Comparison of ENCODE assay signal across 29 mouse cellular contexts in genomic region chr12:75837462-75837861, GRCm38 (mm10). TPM values are rescaled to one million over a fixed set of nuclear protein-coding genes. Genes with fewer than 3 reads are reported as not detected.
DNase-seq lines count a peak whose midpoint lies in the region; ATAC-seq and TF ChIP-seq lines count a peak whose summit lies in the region.
"Had no signal": no experiment of that assay in that cellular context is flagged by ENCODE, and none has a peak within 500 bp of the region (broad histone marks: within the 10 kb centered on the region; RNA-seq: fewer than 3 reads in every experiment).

No protein-coding gene starts in this region.

- intact Hi-C loops in heart, postnatal 25 days (cut with DNase I) = loop anchor here (2.0 kb wide), 1 partner anchor 19 kb away; the partner anchor contains the start of gene Syne2

- H3K27me3 ChIP-seq in heart, embryonic 13.5 days (replicated peaks) = no peaks in the 10 kb centered on the region
- H3K27me3 ChIP-seq in hindbrain, postnatal 0 days (ENCODE audit: insufficient read depth, low read length) = no peaks in the 10 kb centered on the region
- H3K27me3 ChIP-seq: embryonic facial prominence, embryonic 15.5 days; forebrain, embryonic 12.5 days; heart, embryonic 15.5 days; kidney, embryonic 15.5 days; limb, embryonic 13.5 days; lung, embryonic 15.5 days; midbrain, embryonic 15.5 days had no signal

- no peaks in the 10 kb centered on the region for H3K9me3 ChIP-seq in heart, embryonic 13.5 days
- no peaks in the 10 kb centered on the region for H3K9me3 ChIP-seq in hindbrain, postnatal 0 days (ENCODE audit: low read length)
- H3K9me3 ChIP-seq: embryonic facial prominence, embryonic 10.5 days; embryonic facial prominence, embryonic 15.5 days; forebrain, embryonic 12.5 days; heart, embryonic 15.5 days; hindbrain, embryonic 10.5 days; kidney, embryonic 15.5 days; limb, embryonic 13.5 days; lung, embryonic 15.5 days; midbrain, embryonic 10.5 days; midbrain, embryonic 15.5 days had no signal

- DNase-seq in heart, postnatal 25 days (ENCODE audit: low spot score) = no peak
- peak; percentile 38 for DNase-seq in CD4-positive helper T cell, adult 2 months (ENCODE audit: low read depth, low spot score)
- peak; percentile 56 for DNase-seq in T-cell, adult 2 months (ENCODE audit: low spot score)
- peak; percentile 36 for DNase-seq in naive thymus-derived CD4-positive, alpha-beta T cell, adult 2 months (ENCODE audit: low read depth)
- DNase-seq in hindbrain, postnatal 0 days (ENCODE audit: low spot score) = no peak
- DNase-seq: adrenal gland, adult 8-10 months; cerebellum, adult 2 months; cerebellum, postnatal 14 days; forebrain, postnatal 0 days; gastrocnemius, postnatal 14 days; heart, adult 18-20 months; kidney, postnatal 25 days; right cerebral cortex, adult 18-20 months; spleen, adult 18-20 months had no signal

- WGBS in heart, embryonic 13.5 days = 72% methylated on average over 4 of the region's 4 CpGs
- WGBS in hindbrain, postnatal 0 days = 83% methylated on average over 4 of the region's 4 CpGs

- ATAC-seq in heart, embryonic 13.5 days (ENCODE audit: extremely low read depth, insufficient number of reproducible peaks, low FRiP score, low TSS enrichment) = no peak
- ATAC-seq in hindbrain, postnatal 0 days = no peak
- ATAC-seq: activated CD4-positive, CD25-positive, alpha-beta regulatory T cell, adult 4 months; forebrain, postnatal 0 days; intestine, postnatal 0 days; midbrain, embryonic 15.5 days had no signal

- no peak overlapping the region for H3K9ac ChIP-seq in heart, embryonic 13.5 days
- no peak overlapping the region for H3K9ac ChIP-seq in hindbrain, postnatal 0 days (replicated peaks; ENCODE audit: low read length)
- H3K9ac ChIP-seq: embryonic facial prominence, embryonic 15.5 days; forebrain, embryonic 12.5 days; forebrain, postnatal 0 days; heart, embryonic 15.5 days; kidney, embryonic 15.5 days; limb, embryonic 13.5 days; lung, embryonic 15.5 days; midbrain, embryonic 15.5 days had no signal

- no peaks in the 10 kb centered on the region for H3K36me3 ChIP-seq in heart, embryonic 13.5 days
- H3K36me3 ChIP-seq in hindbrain, postnatal 0 days (ENCODE audit: insufficient read depth, low read length) = no peaks in the 10 kb centered on the region
- H3K36me3 ChIP-seq: embryonic facial prominence, embryonic 10.5 days; embryonic facial prominence, embryonic 15.5 days; forebrain, embryonic 12.5 days; heart, embryonic 15.5 days; kidney, embryonic 15.5 days; limb, embryonic 13.5 days; lung, embryonic 15.5 days; midbrain, embryonic 15.5 days had no signal

- 0 out of 2 replicates have a peak overlapping the region, but pooled peaks have one; percentile 15 for H3K27ac ChIP-seq in heart, embryonic 13.5 days (replicated peaks)
- H3K27ac ChIP-seq in hindbrain, postnatal 0 days = no peak overlapping the region
- H3K27ac ChIP-seq: embryonic facial prominence, embryonic 10.5 days; embryonic facial prominence, embryonic 15.5 days; forebrain, embryonic 12.5 days; hindbrain, embryonic 10.5 days; layer of hippocampus, adult 2 months; left cerebral cortex, adult 2 months; limb, embryonic 13.5 days; midbrain, embryonic 10.5 days; midbrain, embryonic 15.5 days had no signal

- no peak overlapping the region for H3K4me3 ChIP-seq in heart, embryonic 13.5 days
- no peak overlapping the region for H3K4me3 ChIP-seq in hindbrain, postnatal 0 days (ENCODE audit: low read length)
- H3K4me3 ChIP-seq: embryonic facial prominence, embryonic 10.5 days; embryonic facial prominence, embryonic 15.5 days; forebrain, embryonic 12.5 days; hindbrain, embryonic 10.5 days; kidney, embryonic 15.5 days; layer of hippocampus, adult 2 months; left cerebral cortex, adult 2 months; limb, embryonic 13.5 days; midbrain, embryonic 10.5 days had no signal

- no peak overlapping the region for H3K4me2 ChIP-seq in heart, embryonic 13.5 days
- no peak overlapping the region for H3K4me2 ChIP-seq in hindbrain, postnatal 0 days (ENCODE audit: low read depth, low read length)
- H3K4me2 ChIP-seq: embryonic facial prominence, embryonic 15.5 days; forebrain, embryonic 12.5 days; limb, embryonic 13.5 days had no signal

- no peak for TF ChIP-seq CTCF in hindbrain, postnatal 0 days (IDR thresholded peaks at IDR 0.05; ENCODE audit: low read depth)

- H3K4me1 ChIP-seq in heart, embryonic 13.5 days = peaks cover 90% of the 10 kb centered on the region
- no peaks in the 10 kb centered on the region for H3K4me1 ChIP-seq in hindbrain, postnatal 0 days (ENCODE audit: insufficient read depth, low read length)

RNA-seq across cellular contexts. Expression of gene Syne2, which starts 19.5 kb away (rescaled TPM):
- polyA plus RNA-seq in heart, embryonic 13.5 days (2015; fragmentation: Nextera tagmentation; extraction: Ambion mirVana) = 45.3 and 49.6 TPM in 2 replicates
- 10 to 100 TPM; 33.8 to 41.5 TPM for total RNA-seq in heart, postnatal 25 days (2021)
- 39.3 and 57.2 TPM in 2 replicates for total RNA-seq in hindbrain, postnatal 0 days (2014; rRNA removed)
- 26.1 and 28.8 TPM in 2 replicates for polyA plus RNA-seq in hindbrain, postnatal 0 days (2015; fragmentation: Nextera tagmentation; extraction: Ambion mirVana)

Comparison
In these comparisons a context has a peak if more than half of its experiments do, and no peak if none do; other contexts are left out.
1. DNase-seq: peak in CD4-positive helper T cell, adult 2 months (single experiment), T-cell, adult 2 months (single experiment) and naive thymus-derived CD4-positive, alpha-beta T cell, adult 2 months (single experiment); none in heart, postnatal 25 days (single experiment) and hindbrain, postnatal 0 days (single experiment).